Mouse (Mus musculus): ENCODE results near the gene Psmc1. TPM values are rescaled to one million over a fixed set of nuclear protein-coding genes. Genes with fewer than 3 reads are reported as not detected.

Gene Psmc1
- total and polyA plus RNA-seq, 2 experiments from 2014 or later = 89.0 to 275 TPM

- whole genome bisulfite sequencing = 93% methylated on average over 7 of the region's 7 CpGs
- DNase-seq (ENCODE audit: low spot score) (no peak), ATAC-seq (no peak)
- H3K4me1 ChIP-seq (ENCODE audit: insufficient read depth, low read length) = no peaks in the 10 kb centered on the region
- TF ChIP-seq CTCF (IDR thresholded peaks at IDR 0.05; ENCODE audit: low read depth) = no peak
- no peak overlapping the region for H3K27ac ChIP-seq
- no peak overlapping the region for H3K4me2 ChIP-seq (ENCODE audit: low read depth, low read length)
- H3K27me3 ChIP-seq (ENCODE audit: insufficient read depth, low read length) = no peaks in the 10 kb centered on the region
- no peaks in the 10 kb centered on the region for H3K9me3 ChIP-seq (ENCODE audit: low read length)
- peaks cover 20% of the 10 kb centered on the region for H3K36me3 ChIP-seq (ENCODE audit: insufficient read depth, low read length)
- H3K9ac ChIP-seq (replicated peaks; ENCODE audit: low read length) = no peak overlapping the region
- no peak overlapping the region for H3K4me3 ChIP-seq (ENCODE audit: low read length)
These were observed 42.5 kb downstream of the Psmc1 start for GRCm38 (mm10) chr12:100152466-100152865.

- H3K9me3 ChIP-seq (ENCODE audit: low read length) = no peaks in the 10 kb centered on the region
- H3K9ac ChIP-seq (replicated peaks; ENCODE audit: low read length) = peak within 1 kb of the TSS; percentile 60
- H3K4me3 ChIP-seq (ENCODE audit: low read length) = peak within 1 kb of the TSS; percentile 52
- H3K36me3 ChIP-seq (ENCODE audit: insufficient read depth, low read length) = no peaks in the 10 kb centered on the region; the same call in 1 of the 2 replicates
- peak; percentile 94 for DNase-seq (ENCODE audit: low spot score)
- ATAC-seq = peak; percentile 98
- TF ChIP-seq CTCF (IDR thresholded peaks at IDR 0.05; ENCODE audit: low read depth) = 0 out of 2 replicates have a peak, but pooled peaks have one; percentile 18
- under 1% methylated on average over 26 of the region's 26 CpGs for WGBS
- peak within 1 kb of the TSS; percentile 79 for H3K27ac ChIP-seq
- no peaks in the 10 kb centered on the region for H3K4me1 ChIP-seq (ENCODE audit: insufficient read depth, low read length)
- no peaks in the 10 kb centered on the region for H3K27me3 ChIP-seq (ENCODE audit: insufficient read depth, low read length)
- H3K4me2 ChIP-seq (ENCODE audit: low read depth, low read length) = peak within 1 kb of the TSS; percentile 63
These were observed 49.5 kb downstream of the Psmc1 start, which contains the start of gene Nrde2 for GRCm38 (mm10) chr12:100159261-100159975. Nrde2 (minus strand) TSS chr12:100159653.

GRCm38 (mm10) chr12:100164991-100165500 lies 55.1 kb downstream of the Psmc1 start:
- DNase-seq (ENCODE audit: low spot score) (no peak), ATAC-seq (no peak)
- WGBS = 80% methylated on average over 7 of the region's 7 CpGs
- H3K4me3 ChIP-seq (ENCODE audit: low read length) = no peak overlapping the region
- no peak overlapping the region for H3K27ac ChIP-seq
- H3K27me3 ChIP-seq (ENCODE audit: insufficient read depth, low read length) = no peaks in the 10 kb centered on the region
- no peak overlapping the region for H3K9ac ChIP-seq (replicated peaks; ENCODE audit: low read length)
- TF ChIP-seq CTCF (IDR thresholded peaks at IDR 0.05; ENCODE audit: low read depth) = no peak
- no peaks in the 10 kb centered on the region for H3K9me3 ChIP-seq (ENCODE audit: low read length)
- no peak overlapping the region for H3K4me2 ChIP-seq (ENCODE audit: low read depth, low read length)
- H3K36me3 ChIP-seq (ENCODE audit: insufficient read depth, low read length) = no peaks in the 10 kb centered on the region
- peaks cover 5% of the 10 kb centered on the region; the same call in 1 of the 2 replicates for H3K4me1 ChIP-seq (ENCODE audit: insufficient read depth, low read length)

- TF ChIP-seq CTCF (IDR thresholded peaks at IDR 0.05; ENCODE audit: low read depth) = peak; percentile 87
- Histone ChIP-seq H3K27ac (0 out of 2 replicates have a peak overlapping the region, but pooled peaks have one; percentile 16), H3K27me3 (ENCODE audit: insufficient read depth, low read length) (no peaks in the 10 kb centered on the region), H3K4me1 (ENCODE audit: insufficient read depth, low read length) (peaks cover 5% of the 10 kb centered on the region; the same call in 1 of the 2 replicates), H3K4me3 (ENCODE audit: low read length) (no peak overlapping the region), H3K9ac (replicated peaks; ENCODE audit: low read length) (no peak overlapping the region), H3K36me3 (ENCODE audit: insufficient read depth, low read length) (no peaks in the 10 kb centered on the region), H3K4me2 (ENCODE audit: low read depth, low read length) (no peak overlapping the region), H3K9me3 (ENCODE audit: low read length) (no peaks in the 10 kb centered on the region)
- 7% methylated on average over 3 of the region's 3 CpGs for WGBS
- DNase-seq (ENCODE audit: low spot score) = peak; percentile 89
- peak; percentile 87 for ATAC-seq
These were observed 56.2 kb downstream of the Psmc1 start for GRCm38 (mm10) chr12:100166177-100166576.

GRCm38 (mm10) chr12:100166939-100167338 lies 57.0 kb downstream of the Psmc1 start:
- no peaks in the 10 kb centered on the region for H3K27me3 ChIP-seq (ENCODE audit: insufficient read depth, low read length)
- no peak overlapping the region for H3K9ac ChIP-seq (replicated peaks; ENCODE audit: low read length)
- ATAC-seq (no peak), DNase-seq (ENCODE audit: low spot score) (peak; percentile 31)
- no peaks in the 10 kb centered on the region for H3K36me3 ChIP-seq (ENCODE audit: insufficient read depth, low read length)
- H3K4me2 ChIP-seq (ENCODE audit: low read depth, low read length) = no peak overlapping the region
- H3K27ac ChIP-seq = peak overlapping the region; percentile 11; the same call in 1 of the 2 replicates
- H3K4me3 ChIP-seq (ENCODE audit: low read length) = no peak overlapping the region
- H3K9me3 ChIP-seq (ENCODE audit: low read length) = no peaks in the 10 kb centered on the region
- no peak for TF ChIP-seq CTCF (IDR thresholded peaks at IDR 0.05; ENCODE audit: low read depth)
- peaks cover 5% of the 10 kb centered on the region; the same call in 1 of the 2 replicates for H3K4me1 ChIP-seq (ENCODE audit: insufficient read depth, low read length)
- WGBS = 48% methylated on average over 8 of the region's 8 CpGs

GRCm38 (mm10) chr12:100167502-100167901 lies 57.5 kb downstream of the Psmc1 start:
- Histone ChIP-seq H3K4me3 (ENCODE audit: low read length) (no peak overlapping the region), H3K9ac (replicated peaks; ENCODE audit: low read length) (no peak overlapping the region), H3K9me3 (ENCODE audit: low read length) (no peaks in the 10 kb centered on the region), H3K27ac (peak overlapping the region; percentile 78; the same call in 1 of the 2 replicates), H3K27me3 (ENCODE audit: insufficient read depth, low read length) (no peaks in the 10 kb centered on the region), H3K36me3 (ENCODE audit: insufficient read depth, low read length) (no peaks in the 10 kb centered on the region), H3K4me1 (ENCODE audit: insufficient read depth, low read length) (peaks cover 5% of the 10 kb centered on the region; the same call in 1 of the 2 replicates), H3K4me2 (ENCODE audit: low read depth, low read length) (peak overlapping the region; percentile 52; the same call in 1 of the 2 replicates)
- DNase-seq (ENCODE audit: low spot score) (no peak), ATAC-seq (no peak)
- WGBS = 89% methylated on average over 1 of the region's 1 CpGs
- TF ChIP-seq CTCF (IDR thresholded peaks at IDR 0.05; ENCODE audit: low read depth) = no peak

Data from hindbrain, postnatal 0 days (tissue).